Mouse (Mus musculus): Measurements from ENCODE around the gene Ncor2. TPM values are rescaled to one million over a fixed set of nuclear protein-coding genes. Genes with fewer than 3 reads are reported as not detected.

The Ncor2 gene
- polyA plus RNA-seq, 1 experiment from 2014 or later, result 25.6 TPM

GRCm38 (mm10) chr5:125085097-125085617, 93.9 kb downstream of the Ncor2 start:
- H3K27me3 ChIP-seq (replicated peaks), result no peaks in the 10 kb centered on the region
- H3K4me3 ChIP-seq, result no peak overlapping the region
- WGBS, result 68% methylated on average over 8 of the region's 8 CpGs
- no peak overlapping the region for H3K4me2 ChIP-seq
- peaks cover 34% of the 10 kb centered on the region for H3K36me3 ChIP-seq (replicated peaks)
- no peak overlapping the region for H3K27ac ChIP-seq
- no peak overlapping the region for H3K9ac ChIP-seq
- H3K9me3 ChIP-seq, result no peaks in the 10 kb centered on the region
- H3K4me1 ChIP-seq, result peaks cover 15% of the 10 kb centered on the region
- no peak for ATAC-seq (replicated peaks)

- Histone ChIP-seq H3K27ac (no peak overlapping the region), H3K9me3 (no peaks in the 10 kb centered on the region), H3K36me3 (replicated peaks) (peaks cover 25% of the 10 kb centered on the region), H3K4me1 (peaks cover 15% of the 10 kb centered on the region), H3K27me3 (replicated peaks) (no peaks in the 10 kb centered on the region), H3K4me3 (no peak overlapping the region), H3K9ac (no peak overlapping the region), H3K4me2 (no peak overlapping the region)
- ATAC-seq (replicated peaks), result no peak
- WGBS, result 92% methylated on average over 6 of the region's 6 CpGs
Measured at GRCm38 (mm10) chr5:125083674-125084073, 95.3 kb downstream of the Ncor2 start.

GRCm38 (mm10) chr5:125081318-125082101, 97.5 kb downstream of the Ncor2 start:
- Histone ChIP-seq H3K36me3 (replicated peaks) (peaks cover 23% of the 10 kb centered on the region), H3K4me3 (no peak overlapping the region), H3K4me2 (no peak overlapping the region), H3K9ac (no peak overlapping the region), H3K9me3 (no peaks in the 10 kb centered on the region), H3K27me3 (replicated peaks) (no peaks in the 10 kb centered on the region), H3K4me1 (peaks cover 15% of the 10 kb centered on the region), H3K27ac (peak overlapping the region; percentile 75)
- ATAC-seq (replicated peaks), result peak; percentile 74
- 55% methylated on average over 21 of the region's 21 CpGs for WGBS

GRCm38 (mm10) chr5:125080787-125081317, 98.2 kb downstream of the Ncor2 start:
- H3K9me3 ChIP-seq, result no peaks in the 10 kb centered on the region
- no peak overlapping the region for H3K4me2 ChIP-seq
- peaks cover 23% of the 10 kb centered on the region for H3K36me3 ChIP-seq (replicated peaks)
- H3K4me1 ChIP-seq, result peaks cover 15% of the 10 kb centered on the region
- H3K27ac ChIP-seq, result peak overlapping the region; percentile 75
- no peak overlapping the region for H3K4me3 ChIP-seq
- 0 out of 2 replicates have a peak, but pooled peaks have one; percentile 44 for ATAC-seq (replicated peaks)
- WGBS, result 75% methylated on average over 10 of the region's 10 CpGs
- H3K27me3 ChIP-seq (replicated peaks), result no peaks in the 10 kb centered on the region
- H3K9ac ChIP-seq, result no peak overlapping the region

- Histone ChIP-seq H3K4me1 (peaks cover 15% of the 10 kb centered on the region), H3K4me2 (no peak overlapping the region), H3K4me3 (no peak overlapping the region), H3K9ac (no peak overlapping the region), H3K36me3 (replicated peaks) (peaks cover 20% of the 10 kb centered on the region), H3K9me3 (no peaks in the 10 kb centered on the region), H3K27ac (peak overlapping the region; percentile 75; the same call in 1 of the 2 replicates), H3K27me3 (replicated peaks) (no peaks in the 10 kb centered on the region)
- ATAC-seq (replicated peaks), result no peak
- 92% methylated on average over 4 of the region's 4 CpGs for whole genome bisulfite sequencing
Measured at GRCm38 (mm10) chr5:125080352-125080751, 98.7 kb downstream of the Ncor2 start.

- no peak for ATAC-seq (replicated peaks)
- Histone ChIP-seq H3K27ac (no peak overlapping the region), H3K36me3 (replicated peaks) (peaks cover 3% of the 10 kb centered on the region; the same call in 1 of the 2 replicates)
Measured at GRCm38 (mm10) chr5:125078220-125078619, 100.8 kb downstream of the Ncor2 start.

GRCm38 (mm10) chr5:125076183-125076582, 102.8 kb downstream of the Ncor2 start:
- H3K4me2 ChIP-seq, result no peak overlapping the region
- H3K27me3 ChIP-seq (replicated peaks), result no peaks in the 10 kb centered on the region
- no peak for ATAC-seq (replicated peaks)
- H3K27ac ChIP-seq, result no peak overlapping the region
- no peak overlapping the region for H3K4me3 ChIP-seq
- H3K9ac ChIP-seq, result no peak overlapping the region
- peaks cover 3% of the 10 kb centered on the region; the same call in 1 of the 2 replicates for H3K36me3 ChIP-seq (replicated peaks)
- H3K9me3 ChIP-seq, result no peaks in the 10 kb centered on the region
- peaks cover 6% of the 10 kb centered on the region for H3K4me1 ChIP-seq
- WGBS, result 81% methylated on average over 9 of the region's 9 CpGs

More at GRCm38 (mm10) chr5:125078220-125078619, 100.8 kb downstream of the Ncor2 start:
- H3K4me2 ChIP-seq, result no peak overlapping the region
- WGBS, result 81% methylated on average over 5 of the region's 5 CpGs
- H3K4me1 ChIP-seq, result peaks cover 15% of the 10 kb centered on the region
- H3K27me3 ChIP-seq (replicated peaks), result no peaks in the 10 kb centered on the region
- H3K9ac ChIP-seq, result no peak overlapping the region
- no peak overlapping the region for H3K4me3 ChIP-seq
- no peaks in the 10 kb centered on the region for H3K9me3 ChIP-seq

- Histone ChIP-seq H3K4me1 (peaks cover 6% of the 10 kb centered on the region), H3K4me3 (no peak overlapping the region), H3K4me2 (no peak overlapping the region), H3K27ac (no peak overlapping the region), H3K9me3 (no peaks in the 10 kb centered on the region), H3K36me3 (replicated peaks) (peaks cover 3% of the 10 kb centered on the region; the same call in 1 of the 2 replicates), H3K27me3 (replicated peaks) (no peaks in the 10 kb centered on the region), H3K9ac (no peak overlapping the region)
- 82% methylated on average over 10 of the region's 10 CpGs for WGBS
- ATAC-seq (replicated peaks), result no peak
Measured at GRCm38 (mm10) chr5:125074571-125075171, 104.3 kb downstream of the Ncor2 start.

GRCm38 (mm10) chr5:125073896-125074295, 105.1 kb downstream of the Ncor2 start:
- no peak overlapping the region for H3K9ac ChIP-seq
- no peaks in the 10 kb centered on the region for H3K9me3 ChIP-seq
- H3K4me2 ChIP-seq, result no peak overlapping the region
- 93% methylated on average over 8 of the region's 8 CpGs for WGBS
- no peaks in the 10 kb centered on the region for H3K27me3 ChIP-seq (replicated peaks)
- peaks cover 13% of the 10 kb centered on the region for H3K4me1 ChIP-seq
- no peak overlapping the region for H3K4me3 ChIP-seq
- no peak for ATAC-seq (replicated peaks)
- peaks cover 3% of the 10 kb centered on the region; the same call in 1 of the 2 replicates for H3K36me3 ChIP-seq (replicated peaks)
- H3K27ac ChIP-seq, result no peak overlapping the region

- ATAC-seq (replicated peaks), result no peak
- Histone ChIP-seq H3K4me1 (peaks cover 18% of the 10 kb centered on the region), H3K4me3 (no peak overlapping the region), H3K27ac (no peak overlapping the region), H3K9ac (no peak overlapping the region), H3K9me3 (no peaks in the 10 kb centered on the region), H3K36me3 (replicated peaks) (0 out of 2 replicates have a peak, but pooled peaks cover 3% of the 10 kb centered on the region), H3K27me3 (replicated peaks) (no peaks in the 10 kb centered on the region), H3K4me2 (no peak overlapping the region)
- WGBS, result 90% methylated on average over 4 of the region's 4 CpGs
Measured at GRCm38 (mm10) chr5:125073335-125073734, 105.7 kb downstream of the Ncor2 start.

- WGBS, result 81% methylated on average over 7 of the region's 7 CpGs
- no peak for ATAC-seq (replicated peaks)
- no peak overlapping the region for H3K4me2 ChIP-seq
- no peaks in the 10 kb centered on the region for H3K9me3 ChIP-seq
- H3K36me3 ChIP-seq (replicated peaks), result 0 out of 2 replicates have a peak, but pooled peaks cover 3% of the 10 kb centered on the region
- no peak overlapping the region for H3K4me3 ChIP-seq
- no peak overlapping the region for H3K27ac ChIP-seq
- no peaks in the 10 kb centered on the region for H3K27me3 ChIP-seq (replicated peaks)
- peaks cover 21% of the 10 kb centered on the region for H3K4me1 ChIP-seq
- H3K9ac ChIP-seq, result no peak overlapping the region
Measured at GRCm38 (mm10) chr5:125072425-125072824, 106.6 kb downstream of the Ncor2 start.

- Histone ChIP-seq H3K27me3 (replicated peaks) (no peaks in the 10 kb centered on the region), H3K36me3 (replicated peaks) (0 out of 2 replicates have a peak, but pooled peaks cover 2% of the 10 kb centered on the region), H3K4me1 (peaks cover 21% of the 10 kb centered on the region), H3K4me2 (no peak overlapping the region), H3K4me3 (no peak overlapping the region), H3K27ac (no peak overlapping the region), H3K9ac (no peak overlapping the region), H3K9me3 (no peaks in the 10 kb centered on the region)
- ATAC-seq (replicated peaks), result no peak
- WGBS, result 73% methylated on average over 4 of the region's 4 CpGs
Measured at GRCm38 (mm10) chr5:125071919-125072318, 107.1 kb downstream of the Ncor2 start.

Measured in midbrain, embryonic 15.5 days (tissue).